Mouse (Mus musculus): Measurements from ENCODE around the gene Tmem220. TPM values are rescaled to one million over a fixed set of nuclear protein-coding genes. Genes with fewer than 3 reads are reported as not detected.

Gene Tmem220
- polyA plus RNA-seq, 1 experiment from 2014 or later: 1.6 TPM

DNA sequence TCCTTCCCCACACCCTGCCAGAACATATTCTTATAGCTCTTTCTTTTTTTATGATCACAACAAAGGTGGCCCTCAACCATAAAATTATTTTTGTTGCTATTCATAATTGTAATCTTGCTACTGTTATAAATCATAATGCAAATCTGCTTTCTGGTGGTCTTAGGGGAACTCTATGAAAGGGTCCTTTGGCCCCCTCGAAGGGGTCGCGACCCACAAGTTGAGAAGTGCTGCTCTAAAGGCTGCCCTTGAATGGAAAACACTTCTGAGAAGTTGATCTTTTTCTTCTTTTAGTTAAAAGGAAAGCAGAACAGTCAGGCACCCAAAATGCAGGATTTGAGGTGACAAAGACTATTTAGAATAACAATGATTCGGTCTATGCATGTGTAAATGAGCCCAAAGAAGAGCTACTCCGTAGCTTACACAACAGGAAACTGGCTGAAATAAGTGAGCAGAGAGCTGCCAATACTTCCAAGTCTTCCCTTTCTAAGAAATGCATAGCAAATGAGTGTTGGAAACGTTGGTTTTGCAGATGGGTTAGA, 1.1 kb upstream of the Tmem220 start:
- Histone ChIP-seq H3K27me3 (replicated peaks; ENCODE audit: control insufficient read depth, insufficient read depth, low read length) (0 out of 2 replicates have a peak, but pooled peaks cover 5% of the 10 kb centered on the region), H3K4me3 (ENCODE audit: low read depth, low read length) (no peak overlapping the region), H3K9ac (ENCODE audit: low read depth, low read length) (no peak overlapping the region), H3K36me3 (ENCODE audit: control insufficient read depth, insufficient read depth, low read length) (no peaks in the 10 kb centered on the region), H3K4me1 (ENCODE audit: control insufficient read depth, insufficient read depth, low read length) (no peaks in the 10 kb centered on the region; the same call in 1 of the 2 replicates), H3K9me3 (ENCODE audit: control insufficient read depth, low read length) (no peaks in the 10 kb centered on the region), H3K4me2 (ENCODE audit: low read depth, low read length) (peak overlapping the region; percentile 65; the same call in 1 of the 2 replicates), H3K27ac (replicated peaks; ENCODE audit: low read depth, low read length) (no peak overlapping the region)
- WGBS: 34% methylated on average over 6 of the region's 6 CpGs
- DNase-seq (ENCODE audit: low spot score) (no peak), ATAC-seq (ENCODE audit: low read depth) (no peak)

DNA sequence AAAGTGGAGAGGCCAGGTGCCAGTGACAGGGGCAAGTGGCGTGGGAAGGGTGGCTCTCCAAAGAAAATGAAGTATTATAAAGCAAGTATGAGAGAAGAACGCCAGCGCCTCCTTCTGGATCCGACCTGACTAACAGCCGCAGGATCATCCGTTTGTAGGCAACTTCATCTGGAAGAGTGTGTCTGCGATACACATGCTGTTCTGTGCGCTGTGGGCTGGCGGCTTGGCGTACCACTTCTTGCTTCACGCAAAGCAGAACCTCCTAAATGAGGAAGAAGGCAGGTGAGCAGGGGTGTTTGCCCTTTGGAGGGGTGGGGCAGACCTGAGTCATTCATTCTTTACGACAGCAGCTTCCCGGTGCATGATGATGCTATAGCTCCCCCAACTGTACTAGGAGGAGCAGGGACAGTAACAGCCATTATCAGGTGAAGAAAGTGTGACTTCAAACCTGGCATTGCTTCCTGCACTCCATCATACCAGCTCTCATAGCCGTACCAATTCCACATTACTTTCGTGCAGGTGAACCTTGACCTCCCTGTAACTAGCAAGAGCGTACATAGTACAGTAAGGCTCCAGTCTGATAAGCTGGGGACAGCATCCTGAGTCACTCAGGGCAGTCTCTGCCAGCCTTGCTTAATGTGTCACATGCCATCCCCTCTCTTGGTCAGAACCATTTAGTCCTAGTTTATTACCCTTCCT, 6.1 kb downstream of the Tmem220 start:
- Histone ChIP-seq H3K4me3 (ENCODE audit: low read depth, low read length) (no peak overlapping the region), H3K36me3 (ENCODE audit: control insufficient read depth, insufficient read depth, low read length) (no peaks in the 10 kb centered on the region), H3K9me3 (ENCODE audit: control insufficient read depth, low read length) (no peaks in the 10 kb centered on the region), H3K4me1 (ENCODE audit: control insufficient read depth, insufficient read depth, low read length) (no peaks in the 10 kb centered on the region), H3K27ac (replicated peaks; ENCODE audit: low read depth, low read length) (no peak overlapping the region), H3K4me2 (ENCODE audit: low read depth, low read length) (no peak overlapping the region), H3K27me3 (replicated peaks; ENCODE audit: control insufficient read depth, insufficient read depth, low read length) (no peaks in the 10 kb centered on the region), H3K9ac (ENCODE audit: low read depth, low read length) (no peak overlapping the region)
- no peak for ATAC-seq (ENCODE audit: low read depth)
- no peak for DNase-seq (ENCODE audit: low spot score)
- 58% methylated on average over 16 of the region's 16 CpGs for WGBS

DNA sequence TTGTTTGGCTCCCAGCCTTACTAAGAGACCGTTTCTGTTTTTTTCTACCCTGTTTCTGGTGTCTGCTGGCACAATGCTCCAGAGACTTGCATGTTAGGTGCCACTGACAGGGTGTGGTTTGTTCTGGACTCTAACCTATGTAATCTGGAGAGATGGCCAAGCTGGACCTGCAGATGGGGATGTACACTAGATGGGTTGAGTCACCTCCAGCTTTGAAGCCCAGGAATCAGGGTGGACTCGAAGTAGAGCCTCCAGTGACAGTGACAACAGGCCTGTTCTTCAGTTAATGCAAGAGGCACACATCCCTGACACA, 6.6 kb downstream of the Tmem220 start:
- 68% methylated on average over 2 of the region's 2 CpGs for WGBS

DNA sequence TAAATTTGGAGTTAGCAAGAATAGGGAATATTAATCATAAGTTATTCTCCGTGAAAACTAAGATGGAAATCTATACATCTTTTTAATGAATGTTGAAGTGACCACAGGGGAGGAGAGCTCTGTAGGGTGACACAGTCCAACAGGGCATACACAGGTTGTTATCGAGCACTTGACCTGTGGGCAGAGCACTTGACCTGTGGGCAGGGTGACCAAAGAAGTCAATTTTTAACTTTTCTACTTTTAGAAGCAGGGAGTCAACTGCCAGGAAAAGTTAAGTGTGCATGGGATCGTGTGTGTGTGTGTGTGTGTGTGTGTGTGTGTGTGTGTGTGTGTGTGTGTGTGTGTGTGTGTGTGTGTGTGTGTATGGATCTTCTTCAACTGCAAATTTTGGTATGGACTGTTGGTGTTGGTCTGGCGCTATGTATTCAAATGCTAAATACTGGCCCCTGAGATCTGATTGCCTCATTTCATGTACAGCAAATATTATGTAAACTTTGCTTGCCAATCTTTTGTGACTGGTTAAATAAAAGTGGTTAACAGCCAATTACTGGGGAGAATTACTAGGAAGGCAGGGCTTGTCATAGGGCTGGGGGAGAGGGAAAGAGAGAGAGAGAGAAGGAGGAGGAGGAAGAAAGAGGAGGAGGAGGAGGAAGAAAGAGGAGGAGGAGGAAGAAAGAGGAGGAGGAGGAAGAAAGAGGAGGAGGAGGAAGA, 10.0 kb downstream of the Tmem220 start:
- H3K4me3 ChIP-seq (ENCODE audit: low read depth, low read length): no peak overlapping the region
- 0 out of 2 replicates have a peak, but pooled peaks cover under 1% of the 10 kb centered on the region for H3K9me3 ChIP-seq (ENCODE audit: control insufficient read depth, low read length)
- no peak overlapping the region for H3K4me2 ChIP-seq (ENCODE audit: low read depth, low read length)
- ATAC-seq (ENCODE audit: low read depth) (no peak), DNase-seq (ENCODE audit: low spot score) (no peak)
- peaks cover 28% of the 10 kb centered on the region for H3K36me3 ChIP-seq (ENCODE audit: control insufficient read depth, insufficient read depth, low read length)
- H3K4me1 ChIP-seq (ENCODE audit: control insufficient read depth, insufficient read depth, low read length): no peaks in the 10 kb centered on the region
- no peak overlapping the region for H3K27ac ChIP-seq (replicated peaks; ENCODE audit: low read depth, low read length)
- 80% methylated on average over 4 of the region's 4 CpGs for WGBS
- no peaks in the 10 kb centered on the region for H3K27me3 ChIP-seq (replicated peaks; ENCODE audit: control insufficient read depth, insufficient read depth, low read length)
- H3K9ac ChIP-seq (ENCODE audit: low read depth, low read length): no peak overlapping the region

More for the DNA sequence above, 6.6 kb downstream of the Tmem220 start:
- Histone ChIP-seq H3K9ac (ENCODE audit: low read depth, low read length) (no peak overlapping the region), H3K4me3 (ENCODE audit: low read depth, low read length) (no peak overlapping the region), H3K9me3 (ENCODE audit: control insufficient read depth, low read length) (no peaks in the 10 kb centered on the region), H3K4me2 (ENCODE audit: low read depth, low read length) (no peak overlapping the region), H3K27me3 (replicated peaks; ENCODE audit: control insufficient read depth, insufficient read depth, low read length) (no peaks in the 10 kb centered on the region), H3K27ac (replicated peaks; ENCODE audit: low read depth, low read length) (no peak overlapping the region), H3K36me3 (ENCODE audit: control insufficient read depth, insufficient read depth, low read length) (no peaks in the 10 kb centered on the region), H3K4me1 (ENCODE audit: control insufficient read depth, insufficient read depth, low read length) (no peaks in the 10 kb centered on the region)
- ATAC-seq (ENCODE audit: low read depth): no peak
- no peak for DNase-seq (ENCODE audit: low spot score)

DNA sequence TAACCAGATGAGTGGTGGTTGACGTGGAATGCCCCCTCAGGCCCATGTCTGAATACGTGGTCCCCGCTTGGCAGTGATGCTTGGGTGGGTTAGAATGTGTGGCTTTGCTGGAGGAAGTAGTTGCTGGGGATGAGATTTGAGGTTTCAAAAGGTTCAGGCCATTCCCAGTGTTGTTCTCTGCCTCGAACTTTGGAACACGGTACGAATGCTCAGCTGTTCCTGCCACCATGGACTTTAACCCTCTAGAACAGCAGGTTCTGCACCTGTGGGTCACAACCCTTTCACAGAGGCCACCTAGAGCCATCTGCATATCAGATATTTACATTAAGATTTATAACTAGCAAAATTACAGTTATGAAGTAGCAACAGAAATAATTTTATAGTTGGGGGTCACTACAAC, 11.3 kb downstream of the Tmem220 start:
- no peak overlapping the region for H3K27ac ChIP-seq (replicated peaks; ENCODE audit: low read depth, low read length)
- WGBS: 80% methylated on average over 6 of the region's 6 CpGs
- H3K36me3 ChIP-seq (ENCODE audit: control insufficient read depth, insufficient read depth, low read length): peaks cover 41% of the 10 kb centered on the region
- ATAC-seq (ENCODE audit: low read depth) (no peak), DNase-seq (ENCODE audit: low spot score) (no peak)
- no peak overlapping the region for H3K4me3 ChIP-seq (ENCODE audit: low read depth, low read length)
- H3K4me2 ChIP-seq (ENCODE audit: low read depth, low read length): no peak overlapping the region
- no peak overlapping the region for H3K9ac ChIP-seq (ENCODE audit: low read depth, low read length)
- H3K9me3 ChIP-seq (ENCODE audit: control insufficient read depth, low read length): 0 out of 2 replicates have a peak, but pooled peaks cover 4% of the 10 kb centered on the region
- no peaks in the 10 kb centered on the region for H3K4me1 ChIP-seq (ENCODE audit: control insufficient read depth, insufficient read depth, low read length)
- H3K27me3 ChIP-seq (replicated peaks; ENCODE audit: control insufficient read depth, insufficient read depth, low read length): no peaks in the 10 kb centered on the region

DNA sequence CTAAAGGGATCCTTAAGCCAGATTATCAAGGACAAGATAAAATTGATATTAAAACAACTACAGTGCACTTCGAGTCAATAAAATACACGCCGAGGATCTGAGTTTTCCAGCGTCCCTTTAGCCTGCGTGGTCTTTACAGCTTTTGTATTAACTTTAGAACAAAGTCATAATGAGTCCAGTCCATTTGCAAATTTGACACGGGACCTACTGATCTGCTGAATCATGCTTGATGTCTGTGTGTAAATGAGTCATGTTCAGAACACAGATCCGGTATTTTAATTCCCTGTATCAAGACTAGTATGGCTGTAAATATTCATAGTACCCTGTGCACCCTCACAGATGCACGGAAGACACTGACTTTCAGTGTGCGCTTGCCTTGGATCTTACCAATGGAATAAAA, 11.9 kb downstream of the Tmem220 start:
- Histone ChIP-seq H3K36me3 (ENCODE audit: control insufficient read depth, insufficient read depth, low read length) (peaks cover 48% of the 10 kb centered on the region), H3K9ac (ENCODE audit: low read depth, low read length) (no peak overlapping the region), H3K4me1 (ENCODE audit: control insufficient read depth, insufficient read depth, low read length) (no peaks in the 10 kb centered on the region), H3K4me3 (ENCODE audit: low read depth, low read length) (no peak overlapping the region), H3K27me3 (replicated peaks; ENCODE audit: control insufficient read depth, insufficient read depth, low read length) (no peaks in the 10 kb centered on the region), H3K9me3 (ENCODE audit: control insufficient read depth, low read length) (0 out of 2 replicates have a peak, but pooled peaks cover 4% of the 10 kb centered on the region), H3K27ac (replicated peaks; ENCODE audit: low read depth, low read length) (no peak overlapping the region), H3K4me2 (ENCODE audit: low read depth, low read length) (no peak overlapping the region)
- ATAC-seq (ENCODE audit: low read depth) (no peak), DNase-seq (ENCODE audit: low spot score) (no peak)
- 95% methylated on average over 9 of the region's 9 CpGs for WGBS

DNA sequence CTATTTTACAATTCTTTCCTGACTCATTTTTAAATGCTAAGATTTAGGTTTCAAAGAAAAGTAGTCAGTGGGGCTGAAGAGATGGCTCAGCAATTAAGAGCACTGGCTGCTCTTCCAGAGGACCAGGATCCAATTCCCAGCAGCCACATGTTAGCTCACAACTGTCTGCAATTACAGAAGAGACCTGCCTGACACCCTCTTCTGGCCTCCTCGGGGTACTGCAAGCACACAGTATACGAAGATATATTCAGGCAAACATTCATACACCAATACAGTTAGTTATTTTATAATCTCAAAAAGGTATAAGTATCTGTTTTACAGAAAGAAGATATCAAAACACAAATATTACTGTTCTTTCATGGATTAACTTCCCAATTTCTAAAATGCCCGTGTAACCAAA, 14.8 kb downstream of the Tmem220 start:
- H3K36me3 ChIP-seq (ENCODE audit: control insufficient read depth, insufficient read depth, low read length): peaks cover 49% of the 10 kb centered on the region
- H3K9me3 ChIP-seq (ENCODE audit: control insufficient read depth, low read length): 0 out of 2 replicates have a peak, but pooled peaks cover 4% of the 10 kb centered on the region
- no peak overlapping the region for H3K4me3 ChIP-seq (ENCODE audit: low read depth, low read length)
- H3K4me2 ChIP-seq (ENCODE audit: low read depth, low read length): no peak overlapping the region
- no peak overlapping the region for H3K9ac ChIP-seq (ENCODE audit: low read depth, low read length)
- H3K27ac ChIP-seq (replicated peaks; ENCODE audit: low read depth, low read length): no peak overlapping the region
- ATAC-seq (ENCODE audit: low read depth) (no peak), DNase-seq (ENCODE audit: low spot score) (no peak)
- no peaks in the 10 kb centered on the region for H3K27me3 ChIP-seq (replicated peaks; ENCODE audit: control insufficient read depth, insufficient read depth, low read length)
- WGBS: 92% methylated on average over 3 of the region's 3 CpGs
- H3K4me1 ChIP-seq (ENCODE audit: control insufficient read depth, insufficient read depth, low read length): no peaks in the 10 kb centered on the region

DNA sequence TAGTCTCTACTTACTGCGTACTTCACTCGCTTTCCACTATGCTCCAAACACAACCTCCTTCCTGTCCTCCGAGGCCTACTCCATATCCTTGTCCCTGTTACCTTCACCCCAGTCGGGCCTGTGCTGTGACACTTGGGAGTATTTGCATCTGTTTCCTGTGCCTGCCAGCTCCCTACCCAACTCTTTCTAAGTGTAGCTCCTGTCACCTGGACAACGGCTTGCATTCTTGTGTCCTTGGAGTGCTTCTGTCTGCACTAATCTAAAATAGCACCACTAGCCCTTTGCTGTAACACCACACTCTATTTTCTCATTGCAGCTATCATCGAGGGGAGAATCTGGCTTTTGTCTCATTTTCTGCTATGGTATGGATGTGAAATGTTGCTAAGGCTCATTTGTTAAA, 15.5 kb downstream of the Tmem220 start:
- 92% methylated on average over 6 of the region's 6 CpGs for WGBS
- H3K9me3 ChIP-seq (ENCODE audit: control insufficient read depth, low read length): 0 out of 2 replicates have a peak, but pooled peaks cover 4% of the 10 kb centered on the region
- H3K27me3 ChIP-seq (replicated peaks; ENCODE audit: control insufficient read depth, insufficient read depth, low read length): no peaks in the 10 kb centered on the region
- no peaks in the 10 kb centered on the region for H3K4me1 ChIP-seq (ENCODE audit: control insufficient read depth, insufficient read depth, low read length)
- no peak overlapping the region for H3K4me3 ChIP-seq (ENCODE audit: low read depth, low read length)
- H3K9ac ChIP-seq (ENCODE audit: low read depth, low read length): no peak overlapping the region
- ATAC-seq (ENCODE audit: low read depth) (no peak), DNase-seq (ENCODE audit: low spot score) (no peak)
- H3K4me2 ChIP-seq (ENCODE audit: low read depth, low read length): no peak overlapping the region
- peaks cover 49% of the 10 kb centered on the region for H3K36me3 ChIP-seq (ENCODE audit: control insufficient read depth, insufficient read depth, low read length)
- no peak overlapping the region for H3K27ac ChIP-seq (replicated peaks; ENCODE audit: low read depth, low read length)

Measured in embryonic facial prominence, embryonic 14.5 days (tissue).